Mouse (Mus musculus) ovary, adult 18-20 months (tissue): ENCODE measurements around the gene Mboat2.

Source experiments
- DNase-seq: peaks from one replicate; pipeline ENCODE4 v3.0.0; 2022; ENCODE audit warnings: low spot score, mixed read lengths

Mboat2 gene

DNA sequence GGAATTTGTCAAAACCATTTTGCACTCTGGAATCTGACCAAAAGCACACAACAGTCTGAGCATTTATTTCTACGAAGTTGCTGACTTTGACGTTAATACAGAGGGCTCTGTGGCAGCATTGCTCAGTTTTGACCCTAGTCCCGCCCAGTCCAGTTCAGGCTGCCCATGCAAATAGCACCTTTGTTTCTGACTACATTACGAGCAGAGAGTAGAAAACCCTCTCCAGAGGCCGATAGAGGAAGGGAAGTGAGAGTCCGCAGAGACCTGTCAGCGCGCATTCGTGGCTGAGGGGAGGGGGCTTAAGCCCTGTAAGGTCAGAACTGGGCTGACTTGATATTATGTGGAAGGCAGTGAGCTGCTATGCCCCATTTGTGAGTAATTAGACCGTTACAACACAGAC is 69.0 kb downstream of the Mboat2 start:
- DNase-seq, result no peak

DNA sequence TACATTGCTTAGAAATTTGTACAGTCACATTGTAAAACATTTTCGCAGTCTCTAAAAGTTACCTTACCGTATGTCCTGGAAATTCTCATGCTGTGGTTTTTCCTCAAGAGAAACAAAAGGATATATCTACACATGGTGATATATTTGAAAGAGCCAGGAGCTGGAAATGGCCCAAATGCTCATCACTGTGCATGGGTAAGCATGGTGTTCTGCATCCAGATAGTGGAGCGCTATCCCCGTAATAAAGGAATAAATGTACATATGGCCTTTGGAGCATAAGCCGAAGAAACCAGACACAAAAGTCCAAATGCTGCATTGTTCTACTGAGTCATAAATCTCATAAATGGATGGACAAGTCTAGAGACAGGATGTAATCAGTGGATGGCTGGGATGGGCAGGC is 72.1 kb downstream of the Mboat2 start:
- no peak for DNase-seq

DNA sequence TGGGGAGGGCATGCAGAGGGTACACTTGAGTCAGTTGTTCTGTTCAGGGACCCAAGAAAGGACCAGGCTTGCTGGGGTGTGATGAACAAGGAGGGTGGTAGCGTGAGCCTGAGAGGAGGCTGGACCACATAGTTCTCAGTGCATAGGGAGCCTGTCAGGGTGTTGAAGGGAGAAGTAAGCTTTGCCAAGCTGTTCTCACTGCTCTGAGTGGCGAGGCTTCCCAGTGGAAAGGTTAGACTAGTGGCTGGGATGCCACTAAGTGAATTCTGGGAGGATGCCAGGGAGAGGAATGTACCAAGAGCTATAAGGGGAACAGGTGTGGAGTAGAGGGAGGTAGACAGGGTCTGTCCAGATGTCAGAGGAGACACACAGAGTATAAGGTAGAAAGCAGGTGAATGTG is 77.2 kb downstream of the Mboat2 start:
- no peak for DNase-seq

DNA sequence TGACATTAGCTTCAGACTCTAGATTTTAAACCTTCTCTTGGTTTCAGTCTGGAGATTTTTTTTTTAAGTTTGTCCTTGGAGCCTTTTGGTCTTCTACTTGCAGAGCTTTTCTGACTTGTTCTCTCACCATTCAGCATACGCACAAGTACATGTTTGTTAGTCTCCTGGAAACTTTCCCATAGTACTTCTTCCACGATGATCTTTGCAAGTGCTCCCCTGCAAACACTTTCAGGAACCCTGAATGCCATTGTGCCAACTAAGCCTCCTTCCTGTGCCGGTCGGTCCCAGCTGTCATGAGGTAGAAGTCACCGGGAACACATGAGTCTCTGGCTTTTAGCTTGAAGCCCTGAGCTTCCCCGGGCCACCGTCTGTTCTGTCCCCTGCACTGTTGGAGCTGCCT is 79.0 kb downstream of the Mboat2 start:
- DNase-seq, result no peak

DNA sequence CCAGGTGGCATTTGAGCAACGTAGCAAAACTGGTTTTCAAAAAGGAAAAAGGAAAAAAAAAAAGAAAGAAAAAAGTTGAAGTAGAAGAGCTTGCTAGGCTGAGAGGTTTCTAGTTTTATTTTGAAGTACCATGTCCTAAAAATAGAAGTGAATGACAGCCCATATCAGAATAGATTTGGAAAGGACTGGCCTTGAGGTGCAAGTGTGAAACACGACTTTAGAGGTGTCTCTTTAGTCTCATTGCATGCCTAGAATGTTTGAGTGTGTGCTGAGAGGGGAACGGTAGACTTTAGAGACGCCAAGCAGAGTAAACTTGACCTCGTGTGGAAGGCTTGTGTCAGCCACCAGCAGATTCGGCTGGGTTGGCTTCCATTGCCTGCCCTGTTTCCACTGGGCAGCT is 81.5 kb downstream of the Mboat2 start:
- DNase-seq, result no peak

DNA sequence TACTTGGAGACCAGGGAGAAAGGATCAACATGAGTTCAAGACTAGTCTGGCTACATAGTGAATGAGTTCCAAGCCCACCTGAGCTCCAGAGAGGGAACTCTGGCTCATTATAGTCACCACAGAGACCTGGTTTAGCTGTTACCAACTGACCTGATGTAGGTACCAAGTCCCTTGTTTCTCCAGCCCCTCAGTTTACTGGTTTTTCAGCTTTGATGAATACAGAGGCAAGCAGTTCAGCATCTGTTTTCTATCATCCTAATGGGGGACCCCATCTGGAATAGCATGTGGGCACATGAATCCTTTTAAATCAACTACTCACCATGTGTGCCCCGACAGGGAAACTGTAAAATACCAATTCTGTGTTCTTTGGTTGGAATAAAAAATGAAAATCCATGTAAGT is 82.2 kb downstream of the Mboat2 start:
- no peak for DNase-seq

DNA sequence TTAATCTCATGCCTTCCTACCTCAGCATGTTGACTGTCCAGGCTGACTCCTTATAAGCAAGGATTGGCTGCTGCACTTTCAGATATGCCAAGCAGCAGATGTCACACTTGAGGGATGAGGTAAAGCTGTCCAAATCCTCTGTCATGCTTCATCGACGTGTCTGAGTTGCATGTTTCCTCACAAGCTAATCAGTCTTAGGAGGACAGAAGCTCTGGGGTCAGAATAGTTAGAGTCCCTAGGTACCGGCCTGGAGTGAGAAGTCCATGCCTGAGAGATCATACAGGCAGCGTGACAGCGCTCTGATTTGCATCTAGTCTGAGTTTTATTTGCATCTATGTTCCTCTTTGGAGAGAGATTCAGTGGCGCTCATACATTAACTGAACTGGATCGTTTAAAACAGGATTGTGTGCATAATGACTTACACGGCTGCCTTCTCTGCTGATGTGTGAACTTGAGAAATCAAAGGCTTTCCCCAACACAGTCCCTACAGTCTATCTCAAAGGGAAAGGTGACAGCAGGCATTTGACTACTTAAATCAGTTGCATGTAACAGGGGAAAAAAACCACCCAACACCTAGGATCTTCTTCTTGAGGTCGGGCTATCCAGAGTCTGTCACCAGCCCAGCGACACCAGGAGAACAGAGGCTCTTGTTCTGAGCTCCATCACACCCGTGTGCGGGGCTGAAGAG is 88.0 kb downstream of the Mboat2 start:
- DNase-seq, result no peak

DNA sequence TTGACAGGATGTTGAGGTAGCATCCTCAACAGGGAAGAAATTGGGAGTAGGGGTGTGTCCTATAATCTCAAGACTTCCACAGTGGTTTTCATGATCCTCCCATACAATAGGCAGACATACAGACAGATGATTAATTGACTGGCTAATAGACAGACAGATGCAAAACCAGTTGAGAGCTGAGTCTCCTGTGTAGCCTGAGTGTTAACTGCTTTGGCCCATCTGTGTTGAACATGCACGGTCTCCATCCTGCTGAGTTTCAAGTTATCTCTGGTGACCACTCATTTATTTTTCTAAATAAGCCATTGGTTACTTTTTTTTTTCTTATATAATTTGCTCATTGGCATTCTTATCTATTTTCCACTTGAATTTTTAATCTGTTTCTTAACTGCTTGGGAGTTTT is 90.2 kb downstream of the Mboat2 start:
- DNase-seq, result no peak

DNA sequence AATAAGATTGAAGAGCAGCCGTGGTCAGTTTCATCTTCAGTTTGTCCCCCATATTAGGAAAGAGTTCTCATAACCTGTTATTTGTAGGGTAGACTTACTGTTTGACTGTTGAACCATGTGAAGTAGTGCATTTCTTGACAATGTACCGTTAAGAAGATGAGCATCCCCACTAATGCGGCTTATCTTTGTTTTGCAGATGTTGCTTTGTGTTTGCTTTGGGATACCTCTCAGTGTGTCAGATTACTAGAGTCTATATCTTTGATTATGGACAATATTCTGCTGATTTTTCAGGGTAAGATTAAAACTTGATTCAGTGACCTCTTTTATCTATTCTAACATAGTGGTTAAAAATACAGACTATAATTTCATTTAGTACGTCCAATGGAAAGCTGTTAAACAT is 93.3 kb downstream of the Mboat2 start:
- DNase-seq, result no peak

DNA sequence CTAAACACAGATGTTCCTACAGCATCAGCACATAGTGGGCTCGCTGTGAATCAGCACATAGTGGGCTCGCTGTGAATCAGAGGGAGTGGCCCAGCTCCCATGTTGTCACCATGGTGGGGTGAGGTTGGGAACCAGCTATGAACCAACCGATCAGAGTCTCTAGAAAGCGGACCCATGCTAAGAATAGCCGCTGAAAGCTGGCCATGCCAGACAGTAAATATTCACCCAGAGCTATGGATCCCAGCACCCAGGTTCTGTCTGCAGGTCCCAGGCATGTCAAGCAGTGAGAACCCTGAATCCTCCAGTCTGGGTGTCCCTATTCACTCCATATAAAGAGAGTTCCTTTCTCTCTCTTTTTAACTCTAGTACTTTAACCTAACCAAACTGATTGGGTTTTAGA is 94.6 kb downstream of the Mboat2 start:
- DNase-seq, result no peak

DNA sequence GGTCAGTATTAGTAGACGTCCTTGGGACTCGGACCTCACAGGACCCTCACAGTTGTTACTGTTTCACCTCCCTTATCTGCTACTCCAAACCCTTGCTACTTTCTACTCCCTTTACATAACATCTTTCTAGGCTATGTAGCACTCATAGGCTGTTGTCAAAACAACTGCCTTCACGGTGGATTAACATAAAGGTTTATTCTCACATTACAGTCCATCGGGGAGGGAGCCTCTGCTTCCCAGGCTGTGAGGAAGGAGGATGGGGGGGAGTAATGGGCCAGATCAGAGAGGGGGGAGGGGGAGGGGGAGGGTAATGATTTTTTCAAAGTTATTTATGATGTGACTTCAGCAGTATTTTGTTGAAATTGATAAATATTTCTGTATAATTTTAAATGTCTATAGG is 95.0 kb downstream of the Mboat2 start:
- no peak for DNase-seq

DNA sequence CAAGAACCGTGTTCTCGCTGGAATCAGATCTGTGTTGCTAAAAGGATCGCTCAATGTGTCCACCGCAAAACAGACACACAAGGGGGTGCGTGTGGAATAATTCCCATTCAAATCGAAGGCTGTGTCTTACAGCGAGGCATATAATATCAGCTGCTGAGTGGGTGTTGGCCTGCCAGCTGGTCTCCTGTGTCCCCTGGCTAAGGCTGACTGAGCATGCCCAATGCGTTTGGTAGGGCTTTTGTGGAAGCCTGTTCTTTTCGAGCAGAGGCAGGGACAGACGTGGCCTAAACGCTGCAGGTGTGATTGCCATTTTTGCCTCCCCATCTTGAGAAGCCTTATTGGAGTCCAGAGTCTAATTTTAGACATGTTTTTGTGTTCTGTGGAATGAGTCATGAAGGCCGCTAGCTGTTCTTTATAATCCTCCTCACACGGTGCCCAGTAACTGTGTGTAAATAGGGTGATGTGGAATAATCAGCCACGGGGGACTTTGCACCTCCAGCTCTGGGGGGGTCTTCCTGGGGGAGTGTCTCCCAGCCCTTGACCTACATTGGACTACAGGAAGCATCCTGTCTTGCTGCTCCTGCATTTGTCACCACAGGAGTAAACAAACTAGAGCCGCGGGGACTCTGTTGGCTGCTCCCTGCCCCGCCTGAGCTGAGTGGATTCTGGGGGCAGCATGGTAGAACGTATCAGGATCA is 97.5 kb downstream of the Mboat2 start:
- peak; percentile 23 for DNase-seq

DNA sequence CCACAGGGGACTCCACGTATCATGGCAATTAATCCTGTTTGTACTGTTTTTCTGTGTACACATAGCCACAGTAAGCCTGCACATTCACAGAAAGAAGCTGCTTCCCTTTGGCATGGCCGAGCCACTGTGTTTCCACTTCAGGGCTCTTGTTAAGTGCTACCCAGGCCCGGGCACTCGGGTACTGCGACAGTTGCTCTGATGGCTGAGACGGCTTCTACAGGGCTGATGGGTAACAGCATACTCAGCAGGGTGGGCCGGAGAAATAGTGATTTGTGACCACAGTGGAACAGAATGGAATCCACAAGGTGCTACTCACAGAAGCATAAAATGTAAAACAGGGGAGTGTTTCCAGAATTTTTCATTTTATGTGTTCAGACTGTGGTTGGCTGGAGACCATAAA is 98.4 kb downstream of the Mboat2 start:
- no peak for DNase-seq

DNA sequence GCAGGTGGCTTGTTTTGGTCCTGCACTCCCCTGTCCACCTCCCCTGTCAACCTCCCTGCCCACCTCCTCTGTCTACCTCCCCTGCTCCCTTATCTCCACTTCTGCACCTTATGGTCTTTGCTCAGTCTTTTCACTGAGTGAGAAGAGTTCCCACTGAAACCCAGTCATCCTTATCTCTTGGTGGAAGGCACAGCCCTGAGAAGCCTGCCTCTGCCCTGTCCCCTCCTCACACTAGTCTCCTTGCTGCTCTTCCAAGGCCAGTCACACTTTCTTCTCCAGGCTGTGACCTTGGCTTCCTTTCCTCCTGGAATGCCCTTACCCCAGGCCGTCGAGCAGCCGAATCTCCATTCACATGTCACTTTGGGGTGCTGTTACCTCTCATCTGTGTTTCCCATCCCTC is 100.1 kb downstream of the Mboat2 start:
- DNase-seq, result peak; percentile 77

DNA sequence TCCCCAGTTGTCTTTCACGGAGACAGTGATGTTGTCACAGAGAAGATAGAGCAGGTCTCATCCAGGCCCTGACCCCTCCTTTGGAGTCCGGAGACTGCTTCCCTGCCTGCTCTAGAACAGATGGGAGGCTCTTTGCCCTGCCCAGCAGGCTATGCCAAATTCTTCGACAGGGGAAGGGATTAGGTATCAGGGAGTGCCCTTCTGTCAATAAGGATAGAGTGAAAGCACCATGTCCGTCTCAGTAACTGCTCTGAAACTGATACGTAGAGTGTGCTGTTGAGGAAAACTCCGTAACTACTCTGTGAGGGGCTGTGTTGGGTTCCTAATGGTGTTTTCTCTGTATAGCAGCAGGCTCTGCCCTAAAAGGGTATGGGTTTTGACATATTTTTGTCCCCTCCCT is 101.4 kb downstream of the Mboat2 start:
- no peak for DNase-seq

DNA sequence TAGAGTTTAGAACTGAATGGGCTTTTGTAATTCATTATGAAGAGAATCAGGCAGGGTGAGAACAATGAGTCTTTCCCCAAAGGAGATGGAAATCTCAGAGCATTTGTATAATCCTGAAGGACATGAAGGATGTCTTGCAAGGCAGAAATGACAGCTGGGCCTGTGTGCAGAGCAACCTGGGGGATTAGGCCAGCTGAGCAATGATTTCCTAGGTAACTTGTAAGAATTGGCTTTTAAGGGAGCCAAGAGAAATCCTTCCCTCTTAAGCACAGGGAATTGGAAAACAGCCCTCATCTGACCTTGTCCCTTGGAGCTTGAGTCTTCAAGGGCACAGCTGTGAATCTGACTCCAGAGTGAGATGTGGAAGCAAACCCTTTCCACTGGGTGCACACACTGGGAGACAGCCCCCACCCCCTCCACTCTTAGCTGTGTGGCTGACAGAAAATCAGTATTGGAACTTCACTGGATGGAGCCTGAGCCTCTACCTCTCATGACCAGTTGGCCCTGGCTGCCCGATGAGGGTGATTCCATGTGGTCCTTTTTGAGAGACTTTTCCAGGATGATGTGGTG is 102.6 kb downstream of the Mboat2 start:
- peak; percentile 77 for DNase-seq

DNA sequence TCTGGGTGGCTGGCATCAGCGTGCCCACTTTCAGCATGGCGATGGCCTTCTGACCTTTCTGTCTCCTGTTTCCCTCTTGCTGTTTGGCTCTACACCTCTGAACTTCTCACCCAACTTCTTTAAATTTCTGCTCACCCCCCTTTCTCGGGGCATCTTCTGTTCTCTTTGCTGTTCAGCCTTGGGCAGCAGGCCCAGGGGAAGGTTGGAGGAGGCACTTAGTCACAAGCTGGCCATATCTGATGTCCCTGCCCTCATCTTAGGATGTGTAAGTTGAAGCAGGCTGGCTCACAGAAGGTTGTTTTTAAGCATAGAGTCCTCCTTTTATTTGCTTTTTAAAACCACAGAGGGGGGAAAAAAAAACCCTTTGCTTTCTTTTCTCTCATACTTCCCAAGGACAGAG is 103.3 kb downstream of the Mboat2 start:
- DNase-seq, result peak; percentile 89

DNA sequence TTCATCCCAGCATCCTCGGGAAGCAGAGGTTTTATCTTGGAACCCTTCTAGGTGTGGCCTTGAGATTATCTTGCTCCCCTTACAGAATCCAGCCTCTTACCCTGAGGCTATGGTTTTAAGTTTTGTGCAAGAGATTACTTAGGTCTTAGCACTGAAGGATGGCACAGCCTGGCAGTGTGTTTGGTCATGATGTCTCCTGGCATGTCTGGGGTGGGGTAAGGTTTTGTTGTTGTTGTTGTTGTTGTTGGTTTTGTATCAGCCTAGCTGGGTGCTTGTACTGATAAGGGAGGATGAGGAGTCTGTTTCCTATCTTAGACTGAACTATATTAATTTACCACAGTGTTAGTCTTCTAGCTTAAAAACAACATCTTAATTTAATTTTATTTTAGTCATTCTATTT is 105.6 kb downstream of the Mboat2 start:
- DNase-seq, result no peak

DNA sequence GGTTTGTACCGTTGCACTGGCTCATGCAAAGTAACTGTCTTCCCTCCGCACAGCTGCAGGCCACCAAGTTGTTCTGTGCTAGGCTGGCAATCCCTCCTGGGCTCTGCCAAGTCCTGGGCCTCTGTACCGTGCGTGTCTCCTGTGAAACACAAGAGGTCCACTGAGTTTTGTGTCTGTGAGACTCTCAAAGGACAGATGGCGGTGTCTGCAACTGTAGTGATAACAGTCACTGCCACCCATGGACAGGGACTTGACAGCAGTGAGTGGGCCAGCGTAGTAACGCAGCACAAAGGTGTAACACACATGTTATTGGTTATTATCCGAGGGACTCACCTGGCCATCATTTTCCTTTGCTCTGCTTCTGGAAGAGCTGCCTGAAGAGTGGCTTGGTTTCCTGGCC is 108.7 kb downstream of the Mboat2 start:
- DNase-seq, result no peak

DNA sequence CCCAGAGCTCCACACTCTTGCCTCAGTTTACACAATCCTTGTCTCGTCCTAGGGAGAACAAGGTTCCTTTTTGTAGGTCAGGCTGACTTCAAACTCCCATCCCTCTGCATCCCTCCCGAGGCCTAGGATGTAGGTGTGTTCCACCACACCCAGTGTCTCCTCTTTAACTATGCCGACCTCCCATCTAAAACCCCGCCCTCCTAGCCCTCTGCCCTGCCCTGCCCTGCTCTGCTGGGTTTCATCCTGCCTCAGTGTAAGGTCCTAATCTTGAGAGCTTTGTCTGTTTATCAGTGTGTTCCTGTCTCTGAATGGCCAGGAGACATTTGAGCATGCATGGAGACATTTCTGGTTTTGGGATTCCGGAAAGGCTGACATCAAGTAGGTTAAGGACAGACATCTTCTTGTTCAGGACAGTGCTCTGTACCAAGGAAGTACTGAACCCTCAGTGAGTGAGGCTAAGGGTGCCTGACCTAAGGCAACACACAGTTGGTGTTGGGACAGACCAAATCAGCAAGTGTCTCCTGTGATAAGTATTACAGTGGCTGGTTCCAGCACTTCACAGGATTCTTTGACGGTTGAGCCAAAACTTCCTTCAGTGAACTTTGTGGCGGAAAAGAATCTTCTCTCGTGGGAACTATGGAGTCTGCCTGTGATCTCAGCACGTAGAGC is 112.1 kb downstream of the Mboat2 start:
- no peak for DNase-seq

DNA sequence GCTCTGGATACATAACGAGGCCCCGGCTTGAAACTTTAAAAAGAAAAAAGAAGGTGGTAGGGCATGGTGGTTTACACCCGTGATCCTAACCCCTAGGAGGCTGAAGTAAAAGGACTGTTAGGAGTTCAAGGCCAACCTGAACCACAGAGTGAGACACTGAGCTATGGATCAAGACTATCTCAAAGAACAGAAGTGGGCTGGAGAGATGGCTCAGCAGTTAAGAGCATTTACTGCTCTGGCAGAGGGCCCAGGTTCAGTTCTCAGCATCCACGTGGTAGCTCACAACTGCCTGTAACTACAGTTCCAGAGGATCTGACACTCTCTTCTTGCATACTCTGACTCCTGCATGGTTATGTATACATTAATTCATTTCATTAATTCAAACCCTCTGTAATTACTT is 112.7 kb downstream of the Mboat2 start:
- DNase-seq, result no peak

DNA sequence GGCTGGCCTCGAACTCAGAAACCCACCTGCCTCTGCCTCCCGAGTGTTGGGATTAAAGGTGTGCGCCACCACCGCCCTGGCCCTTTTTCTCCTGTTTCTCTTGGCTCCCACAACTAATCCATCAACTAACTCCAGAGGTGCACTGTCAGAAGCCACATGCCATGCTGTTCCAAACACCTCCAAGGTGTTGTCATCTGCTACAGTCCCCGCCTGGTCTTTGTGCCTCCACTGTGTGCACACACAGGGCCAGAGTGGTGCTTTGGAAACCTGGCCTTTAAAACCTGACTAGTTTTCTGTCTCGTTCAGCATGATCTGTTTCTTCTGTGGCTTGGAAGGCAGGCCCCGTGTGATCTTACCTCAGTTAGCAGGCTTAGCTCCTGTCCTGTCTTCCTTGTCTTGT is 113.9 kb downstream of the Mboat2 start:
- no peak for DNase-seq

DNA sequence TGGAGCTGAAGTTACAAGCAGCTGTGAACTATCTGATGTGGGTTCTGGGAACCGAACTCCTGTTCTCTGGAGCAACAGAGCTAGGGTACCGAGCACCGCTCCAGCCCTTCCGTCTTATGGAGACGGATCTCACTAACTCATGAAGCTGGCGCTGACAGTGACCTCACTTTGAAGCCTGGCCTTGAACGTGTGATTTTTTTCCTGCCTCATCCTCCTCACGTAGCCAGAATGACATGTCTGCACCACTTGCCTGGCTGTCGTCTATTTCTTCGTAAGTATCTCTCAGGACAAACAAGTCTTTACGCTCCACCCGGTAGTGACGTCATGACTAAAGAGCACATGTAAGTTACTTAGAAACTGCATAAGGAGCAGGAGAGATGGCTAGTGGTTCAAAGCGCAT is 116.4 kb downstream of the Mboat2 start:
- DNase-seq, result no peak
